Mouse (Mus musculus) cerebellum, adult 11-12 months (tissue): ENCODE results near the gene Ptprr.
A peak's percentile ranks its signal among the peaks of the same experiment; 100 is the strongest.

ENCODE experiments used
- DNase-seq: peaks from one replicate; pipeline ENCODE4 v3.0.0; 2022

The Ptprr gene

DNA sequence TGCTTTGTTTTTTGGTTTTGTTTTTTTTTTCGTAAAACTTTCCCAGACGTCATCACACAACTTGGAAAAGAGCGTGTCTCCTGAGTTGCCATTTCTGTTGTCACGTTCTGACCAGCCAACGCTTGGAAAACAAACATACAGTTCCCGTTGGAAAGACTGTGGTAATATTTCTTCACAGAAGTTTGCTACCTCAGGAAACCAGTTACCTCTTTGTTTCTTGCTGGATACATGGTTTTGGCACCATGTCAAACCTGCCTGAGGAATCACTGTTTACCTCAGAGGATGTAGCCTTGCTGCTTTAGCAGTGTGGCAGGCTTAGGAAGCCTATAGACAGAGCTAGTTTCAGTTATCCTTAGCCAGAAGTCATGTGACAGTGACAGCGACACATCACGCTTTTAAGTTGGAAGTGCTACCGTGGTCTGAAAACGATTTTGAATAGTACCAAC is 253.5 kb downstream of the Ptprr start:
- no peak for DNase-seq

DNA sequence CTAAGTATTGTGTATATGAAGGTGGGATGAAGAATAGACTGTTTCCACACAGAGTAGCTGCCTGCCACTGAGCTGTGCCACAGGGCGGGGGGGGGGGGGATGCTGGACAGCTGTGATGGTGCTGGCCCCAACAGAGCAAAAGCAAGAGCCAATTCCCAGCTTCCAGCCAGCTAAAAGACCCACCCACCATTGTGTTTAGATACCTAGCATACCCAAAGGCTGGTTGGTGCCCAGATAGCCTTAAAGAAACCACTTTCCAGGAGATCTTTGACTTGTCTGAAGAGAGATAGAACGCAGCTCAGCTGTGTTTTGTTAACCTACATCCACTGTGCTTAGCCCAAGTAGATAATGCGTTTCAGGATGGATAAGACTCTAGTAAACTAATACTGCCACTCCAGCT is 254.1 kb downstream of the Ptprr start:
- no peak for DNase-seq

DNA sequence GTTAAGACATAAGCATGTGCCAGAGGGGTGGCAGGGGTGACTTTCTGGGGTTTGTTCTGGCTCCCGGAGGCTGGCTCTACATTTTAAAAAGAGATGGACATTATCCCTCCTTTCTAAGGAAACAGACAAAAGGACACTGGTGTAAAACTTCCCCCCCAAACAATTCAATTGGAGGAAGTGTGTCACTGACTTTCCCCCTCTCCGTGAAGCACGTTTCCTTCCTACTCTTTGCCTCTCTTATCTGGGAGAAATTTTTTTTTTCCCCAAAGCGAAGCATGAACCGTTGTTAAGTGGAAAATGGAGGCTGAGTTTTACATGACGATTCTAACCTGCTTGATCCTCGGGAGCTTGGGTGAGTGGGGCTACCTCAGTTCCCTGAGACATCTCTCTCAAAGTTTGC is 257.3 kb downstream of the Ptprr start, which contains the start of gene Ptprb:
TSS of gene Ptprb (plus strand) at position 244 of the 400 bp plus-strand sequence.
- DNase-seq, result no peak

DNA sequence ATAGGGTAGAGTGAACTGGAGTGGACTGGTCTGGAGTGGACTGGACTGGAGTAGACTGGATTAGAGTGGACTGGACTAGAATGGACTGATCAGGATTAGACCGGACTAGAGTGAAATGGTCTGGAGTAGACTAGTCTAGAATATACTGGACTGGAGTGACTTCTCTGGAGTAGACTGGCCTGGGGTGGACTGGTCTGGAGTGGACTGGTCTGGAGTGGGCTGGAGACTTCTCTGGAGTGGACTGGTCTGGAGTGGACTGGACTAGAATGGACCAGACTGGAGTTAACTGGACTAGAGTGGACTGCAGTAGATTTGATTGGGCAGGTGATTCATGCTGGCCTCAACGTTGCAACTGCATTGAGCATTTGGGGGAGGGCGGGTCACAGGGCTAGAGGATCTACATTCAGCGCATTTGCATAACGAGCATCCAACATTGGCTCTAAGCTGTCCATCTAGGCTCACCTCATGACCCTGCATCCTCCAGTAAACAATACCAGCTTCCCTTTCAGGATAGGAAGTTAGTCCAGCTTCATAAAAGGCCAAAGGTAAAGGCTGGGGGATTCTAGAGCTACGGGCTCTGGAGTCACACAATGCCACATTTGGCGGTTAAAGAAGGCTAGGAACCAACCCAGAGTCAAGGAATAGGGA is 268.8 kb downstream of the Ptprr start:
- DNase-seq, result no peak

DNA sequence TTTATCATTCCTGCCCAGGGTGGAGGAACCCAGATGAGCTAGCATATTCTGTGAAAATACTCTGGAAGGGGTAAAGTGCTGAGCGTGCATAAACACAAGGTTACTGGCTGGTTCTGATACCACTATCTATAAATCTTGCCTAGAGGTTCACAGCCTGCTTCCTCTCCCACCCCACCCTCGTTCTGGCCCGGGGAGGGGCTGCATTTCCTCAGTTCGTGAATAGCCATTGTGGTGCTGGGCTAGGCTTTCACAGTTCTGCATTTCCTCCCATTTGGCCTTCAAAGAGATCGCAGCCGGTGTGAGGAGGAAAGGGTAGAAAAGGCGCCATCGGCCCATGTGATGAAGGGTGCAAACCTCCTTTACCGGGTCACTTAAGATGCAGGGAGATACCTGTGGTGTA is 270.1 kb downstream of the Ptprr start:
- no peak for DNase-seq

DNA sequence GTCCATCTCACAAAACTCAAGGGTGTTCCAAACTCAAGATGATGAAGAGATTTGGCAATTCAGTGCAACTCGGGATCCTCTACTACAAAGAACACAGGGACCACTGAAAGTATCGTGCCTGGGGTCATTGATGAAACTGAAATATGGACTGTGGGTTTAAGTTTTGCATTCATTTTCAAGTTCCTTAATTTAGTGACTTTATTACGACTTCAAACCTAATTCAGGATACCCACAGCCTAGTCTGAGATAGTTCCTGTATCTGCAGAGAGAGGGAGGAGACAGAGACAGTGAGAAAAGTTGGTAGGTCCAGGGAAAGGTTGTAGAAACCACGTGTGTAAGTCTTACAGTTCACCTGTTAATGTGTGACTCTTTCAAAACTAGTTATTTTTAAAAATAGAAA is 272.5 kb downstream of the Ptprr start:
- no peak for DNase-seq

DNA sequence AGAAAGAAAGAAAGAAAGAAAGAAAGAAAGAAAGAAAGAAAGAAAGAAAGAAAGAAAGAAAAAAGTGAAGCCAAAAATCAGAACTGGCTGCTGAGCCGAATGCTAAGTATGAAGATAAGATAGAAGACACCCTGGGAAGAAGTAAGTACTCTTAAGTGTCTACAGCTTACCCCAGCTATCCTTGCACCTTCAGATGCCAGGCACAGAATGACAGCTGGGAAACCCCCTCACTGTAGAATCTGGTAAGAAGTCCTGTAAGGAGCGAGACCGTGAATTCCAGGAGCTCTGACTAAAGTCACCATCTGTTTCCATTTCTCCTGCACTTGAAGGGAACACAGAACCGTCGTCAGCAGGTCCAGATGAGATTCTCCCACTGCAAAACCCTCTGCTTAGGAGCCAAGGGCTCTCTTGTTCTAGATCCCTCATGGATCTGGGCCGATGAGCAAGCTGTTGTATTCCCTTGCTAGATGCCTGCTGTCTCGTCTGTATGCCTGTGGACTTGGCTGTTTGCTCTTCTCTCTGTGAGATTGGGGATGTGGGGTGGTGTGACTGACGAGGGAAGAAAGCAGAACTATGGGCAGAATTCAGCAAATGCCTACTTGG is 273.2 kb downstream of the Ptprr start:
- DNase-seq, result no peak

DNA sequence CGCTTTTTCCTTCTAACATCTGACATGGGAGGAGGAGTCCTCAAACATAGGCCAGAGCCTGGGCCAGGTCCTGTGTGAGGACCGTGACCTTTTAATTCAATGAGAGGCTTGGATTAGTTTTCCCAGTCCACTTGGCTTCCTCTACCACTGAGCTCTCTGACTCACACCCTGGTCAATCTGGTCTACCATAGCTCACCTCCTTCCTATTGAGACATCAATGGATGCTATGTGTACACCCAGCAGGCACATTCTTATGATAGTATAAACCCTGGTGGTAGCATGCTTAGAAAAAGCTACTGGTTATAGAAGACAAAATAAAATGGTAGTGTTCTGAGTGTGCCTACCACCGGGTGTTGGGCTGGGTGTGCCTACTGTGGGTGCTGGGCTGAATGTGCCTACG is 278.4 kb downstream of the Ptprr start:
- no peak for DNase-seq

DNA sequence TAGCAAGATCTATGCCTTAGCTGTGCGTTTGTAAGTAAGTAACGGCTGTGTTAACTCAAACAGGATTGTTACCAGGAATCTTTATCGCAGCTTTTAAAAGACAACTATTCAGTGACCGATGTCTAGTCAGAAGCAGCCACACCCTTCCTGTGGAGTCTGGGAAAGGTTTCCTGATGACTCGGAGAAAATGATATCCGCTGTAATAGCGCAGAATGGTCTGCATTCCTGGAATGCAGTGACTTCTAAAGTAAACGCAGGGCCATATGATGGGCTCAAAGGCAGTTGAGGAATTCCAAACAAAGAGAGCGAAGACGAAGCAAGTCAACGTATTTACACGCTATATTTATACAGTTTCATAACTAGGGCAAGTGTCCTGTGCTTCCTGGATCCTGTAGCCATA is 279.8 kb downstream of the Ptprr start:
- DNase-seq, result no peak

DNA sequence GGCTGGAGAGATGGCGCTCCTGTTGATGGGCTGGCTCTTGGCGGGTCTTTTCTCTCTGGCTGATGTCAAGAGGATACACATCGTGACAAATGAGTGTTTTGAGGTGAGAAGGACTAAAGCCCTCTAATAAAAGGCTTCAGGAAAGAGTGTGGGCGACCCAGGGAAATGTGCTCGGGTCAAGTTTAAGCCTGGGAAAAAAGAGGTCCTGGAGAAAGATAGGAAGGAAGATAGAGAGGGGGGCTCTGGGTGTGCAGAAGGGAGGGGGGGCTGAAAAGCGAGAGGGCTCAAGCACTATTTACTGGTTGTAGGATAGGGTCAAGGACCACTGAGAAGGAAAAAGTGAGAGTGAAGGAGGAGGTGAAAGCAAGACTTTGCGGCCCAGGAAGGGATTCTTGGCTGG is 282.8 kb downstream of the Ptprr start:
- DNase-seq, result no peak

DNA sequence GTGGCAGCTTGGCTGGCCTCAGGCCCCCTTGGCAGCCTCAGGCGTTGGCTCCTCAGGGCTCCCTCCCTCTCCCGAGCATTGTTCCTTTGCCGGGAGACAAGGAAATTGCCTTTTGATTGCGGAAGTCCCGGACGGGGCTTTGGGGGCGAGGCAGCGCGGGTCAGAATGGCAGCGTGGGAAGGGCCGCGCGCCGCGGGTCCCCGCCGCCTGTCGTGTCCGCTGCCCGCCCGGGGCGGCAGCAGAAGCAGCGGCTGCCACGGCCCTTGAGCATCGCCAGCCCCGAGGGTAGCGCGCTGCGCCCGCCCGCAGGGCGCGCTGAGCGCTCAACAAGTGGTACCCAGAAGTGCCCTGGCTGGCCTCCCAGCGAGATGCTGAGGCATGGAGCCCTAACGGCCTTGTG is 283.2 kb downstream of the Ptprr start:
- no peak for DNase-seq

DNA sequence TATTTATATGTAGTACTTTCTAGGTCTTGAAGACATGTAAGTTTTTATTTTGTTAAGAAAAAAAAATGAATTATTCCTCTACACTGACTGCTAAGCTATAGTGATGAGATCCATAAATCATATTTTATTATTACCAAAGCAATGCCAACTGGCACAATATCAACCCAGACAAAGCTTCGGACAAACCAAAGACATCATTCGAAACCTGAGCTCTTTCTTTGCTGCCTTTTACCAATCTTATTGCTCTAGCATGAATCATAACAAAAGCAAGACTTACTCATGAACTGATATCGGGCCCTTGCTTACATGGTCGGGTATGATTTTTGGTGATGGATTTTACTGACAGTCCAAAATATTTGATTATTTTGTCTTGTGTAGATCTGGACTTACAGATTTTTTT is 286.3 kb downstream of the Ptprr start:
- no peak for DNase-seq

DNA sequence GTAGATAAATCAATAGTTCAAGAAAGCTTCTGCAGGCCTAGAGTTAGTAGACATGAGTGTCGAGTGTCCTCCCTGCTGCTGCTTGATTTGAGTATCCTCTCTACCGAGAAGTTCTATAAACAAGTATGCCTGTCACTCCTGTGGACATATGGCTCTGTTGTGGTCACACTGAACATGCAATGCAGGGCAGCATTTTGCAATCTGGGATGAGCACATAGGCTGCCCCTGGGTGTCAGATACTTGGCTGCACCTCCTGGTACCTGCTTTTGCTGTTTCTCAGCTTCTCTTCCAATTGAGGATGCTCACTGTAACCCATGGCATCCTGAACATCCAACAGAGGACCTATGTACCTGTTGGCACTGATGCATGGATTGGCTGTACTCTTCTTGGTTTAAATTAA is 291.4 kb downstream of the Ptprr start:
- no peak for DNase-seq

DNA sequence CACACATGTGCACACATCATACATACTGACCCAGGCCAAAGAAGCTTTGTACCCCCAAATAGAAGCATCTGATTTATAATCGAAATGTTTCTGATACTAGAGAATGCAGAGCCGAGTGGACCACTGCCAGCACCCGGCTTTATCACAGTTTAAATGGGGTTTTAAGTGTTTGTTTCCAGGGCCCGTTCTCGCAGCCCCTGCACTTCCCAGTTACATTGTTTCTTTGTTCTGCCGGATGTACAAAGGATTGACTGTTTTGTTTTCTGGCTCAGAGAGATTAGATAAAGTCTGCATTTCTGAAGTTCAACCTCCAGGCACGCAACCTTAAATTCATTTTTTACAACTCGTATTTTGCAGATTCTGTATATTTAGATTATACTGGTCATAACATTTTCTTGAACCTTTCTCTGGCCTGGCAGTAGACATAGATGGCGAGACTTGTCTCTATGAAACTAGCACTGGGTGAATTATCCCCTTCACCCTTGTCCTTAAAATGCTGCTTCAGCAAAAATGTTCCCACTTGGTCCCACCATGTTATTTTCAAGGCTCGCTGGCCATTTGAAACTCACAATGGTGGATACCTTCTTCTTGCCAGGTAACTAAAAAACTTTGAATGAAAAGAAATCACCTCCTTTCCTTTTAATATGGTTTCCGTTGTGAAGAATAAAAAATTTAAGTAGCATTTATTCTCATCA is 292.6 kb downstream of the Ptprr start:
- DNase-seq, result no peak

DNA sequence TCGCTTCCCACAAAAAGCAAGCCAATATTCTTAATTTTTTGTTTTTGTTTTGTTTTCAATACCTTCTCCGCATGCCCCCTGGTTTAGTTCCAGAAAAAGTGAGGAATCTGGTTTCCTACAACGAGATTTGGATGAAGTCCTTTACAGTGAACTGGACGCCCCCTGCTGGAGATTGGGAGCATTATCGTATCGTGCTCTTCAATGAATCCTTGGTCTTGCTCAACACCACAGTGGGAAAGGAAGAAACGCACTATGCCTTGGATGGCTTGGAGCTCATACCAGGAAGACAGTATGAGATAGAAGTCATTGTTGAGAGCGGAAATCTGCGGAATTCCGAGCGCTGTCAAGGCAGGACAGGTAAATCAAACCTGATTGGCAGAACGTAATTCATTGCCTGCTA is 301.2 kb downstream of the Ptprr start:
- peak; percentile 51 for DNase-seq
